Mouse (Mus musculus) MEL (cell line): ENCODE measurements at regions not wholly inside any gene's neighbourhood (a gene's known extent, or its start where the extent isn't known, plus 50 kb on each side); places are given as distances from the start of the nearest gene placed in this dataset.

Experiments
- DNase-seq: peaks from one replicate; pipeline ENCODE4 v3.0.0; 2011; ENCODE audit warnings: low read depth, low spot score
- H3K27ac ChIP-seq: 2 replicates; pipeline ENCODE4 v1.5.1; 2012; ENCODE audit warnings: low read depth, mild to moderate bottlenecking, control low read depth, low read length, moderate library complexity; ENCODE audit not compliant: control insufficient read depth
- H3K27me3 ChIP-seq, 2 experiments: fragments of 150-350 bp in 1 of 2; sonication (generic) in 1 of 2; 2 replicates each; pipeline ENCODE4 v1.6.1; 2012; ENCODE audit warnings: low read length in 2 of 2, mild to moderate bottlenecking in 2 of 2, improper control_type of control experiment in 1 of 2, moderate library complexity in 1 of 2; ENCODE audit not compliant: insufficient read depth in 2 of 2, control insufficient read depth in 1 of 2
- H3K36me3 ChIP-seq, 2 experiments: 2 replicates each; pipeline ENCODE4 v1.6.1; 2012 to 2014; ENCODE audit warnings: low read length in 2 of 2, improper control_type of control experiment in 1 of 2, inconsistent platforms in 1 of 2, mild to moderate bottlenecking in 1 of 2; ENCODE audit not compliant: insufficient read depth in 2 of 2, control insufficient read depth in 1 of 2
- H3K4me1 ChIP-seq, 2 experiments: fragments of 150-350 bp in 1 of 2; sonication (generic) in 1 of 2; 2 replicates each; pipeline ENCODE4 v1.6.1; 2012; ENCODE audit warnings: low read length in 2 of 2, improper control_type of control experiment in 1 of 2, mild to moderate bottlenecking in 1 of 2; ENCODE audit not compliant: insufficient read depth in 2 of 2, control insufficient read depth in 1 of 2
- H3K4me3 ChIP-seq, 2 experiments: fragments of 150-350 bp in 1 of 2; sonication (generic) in 1 of 2; 2 replicates each; pipeline ENCODE4 v1.5.1; 2012; ENCODE audit warnings: low read depth in 2 of 2, low read length in 2 of 2, mild to moderate bottlenecking in 2 of 2, moderate library complexity in 2 of 2, control low read depth in 1 of 2, improper control_type of control experiment in 1 of 2; ENCODE audit not compliant: control insufficient read depth in 1 of 2, insufficient read depth in 1 of 2
- H3K79me2 ChIP-seq: 2 replicates; pipeline ENCODE4 v1.6.1; 2012; ENCODE audit warnings: mild to moderate bottlenecking, low read length, moderate library complexity; ENCODE audit not compliant: control insufficient read depth, poor library complexity, insufficient read depth
- H3K9ac ChIP-seq: 2 replicates; pipeline ENCODE4 v1.6.1; 2012; ENCODE audit warnings: low read depth, mild to moderate bottlenecking, control low read depth, low read length, moderate library complexity; ENCODE audit not compliant: control insufficient read depth, poor library complexity, severe bottlenecking
- H3K9me3 ChIP-seq: fragments of 150-350 bp; sonication (generic); replicated peaks from 2 replicates; pipeline ENCODE4 v1.6.1; 2012; ENCODE audit warnings: mild to moderate bottlenecking, low read length, improper control_type of control experiment, moderate library complexity; ENCODE audit not compliant: insufficient read depth
- BHLHE40 ChIP-seq: IDR thresholded peaks from 2 replicates; pipeline ENCODE4 v1.6.1; 2012; ENCODE audit warnings: low read depth, mild to moderate bottlenecking, inconsistent platforms, low read length, improper control_type of control experiment, borderline replicate concordance
- CHD1 ChIP-seq: IDR thresholded peaks from 2 replicates; pipeline ENCODE4 v1.6.1; 2012; ENCODE audit warnings: low read depth, mild to moderate bottlenecking, inconsistent platforms, low read length, improper control_type of control experiment
- CHD2 ChIP-seq: IDR thresholded peaks from 2 replicates; pipeline ENCODE4 v1.6.1; 2011; ENCODE audit warnings: low read length, improper control_type of control experiment
- CTCF ChIP-seq, 3 experiments: IDR thresholded peaks in 2 of 3; conservative IDR thresholded peaks in 1 of 3; 2 replicates each; pipeline ENCODE4 v1.5.1; 2011 to 2012; ENCODE audit warnings: low read length in 3 of 3, low read depth in 2 of 3, mild to moderate bottlenecking in 2 of 3, improper control_type of control experiment in 1 of 3, inconsistent platforms in 1 of 3, mixed read lengths in 1 of 3, moderate library complexity in 1 of 3; ENCODE audit not compliant: control insufficient read depth in 1 of 3, insufficient read depth in 1 of 3, poor library complexity in 1 of 3, severe bottlenecking in 1 of 3
- E2F4 ChIP-seq: IDR thresholded peaks from 2 replicates; pipeline ENCODE4 v1.6.1; 2011; ENCODE audit warnings: low read depth, low read length, improper control_type of control experiment, borderline replicate concordance
- ELF1 ChIP-seq: IDR thresholded peaks from 2 replicates; pipeline ENCODE4 v1.6.1; 2014; ENCODE audit warnings: low read depth, mild to moderate bottlenecking, inconsistent platforms, low read length, improper control_type of control experiment, moderate library complexity
- GABPA ChIP-seq: IDR thresholded peaks from 2 replicates; pipeline ENCODE4 v1.6.1; 2012; ENCODE audit warnings: low read depth, mild to moderate bottlenecking, inconsistent platforms, low read length, improper control_type of control experiment, moderate library complexity
- GATA1 ChIP-seq: IDR thresholded peaks from 2 replicates; pipeline ENCODE4 v1.6.1; 2011; ENCODE audit warnings: low read depth, low read length, improper control_type of control experiment
- HCFC1 ChIP-seq: IDR thresholded peaks from 2 replicates; pipeline ENCODE4 v1.6.1; 2012; ENCODE audit warnings: low read depth, mild to moderate bottlenecking, inconsistent platforms, low read length, improper control_type of control experiment, moderate library complexity
- MAFK ChIP-seq: IDR thresholded peaks from 2 replicates; pipeline ENCODE4 v1.6.1; 2011; ENCODE audit warnings: low read depth, mild to moderate bottlenecking, low read length, improper control_type of control experiment, borderline replicate concordance
- MAX ChIP-seq: IDR thresholded peaks from 2 replicates; pipeline ENCODE4 v1.6.1; 2011; ENCODE audit warnings: low read length, improper control_type of control experiment
- MEF2A ChIP-seq: IDR thresholded peaks from 2 replicates; pipeline ENCODE4 v1.6.1; 2014; ENCODE audit warnings: low read depth, mild to moderate bottlenecking, inconsistent platforms, low read length, improper control_type of control experiment; ENCODE audit not compliant: poor library complexity, insufficient replicate concordance, severe bottlenecking; ENCODE audit errors: extremely low read depth
- MXI1 ChIP-seq: IDR thresholded peaks from 2 replicates; pipeline ENCODE4 v1.6.1; 2011; ENCODE audit warnings: mild to moderate bottlenecking, low read depth, low read length, improper control_type of control experiment
- NRF1 ChIP-seq: IDR thresholded peaks from 2 replicates; pipeline ENCODE4 v1.6.1; 2014; ENCODE audit warnings: low read depth, mild to moderate bottlenecking, inconsistent platforms, low read length, improper control_type of control experiment, moderate library complexity; ENCODE audit not compliant: poor library complexity, insufficient read depth, severe bottlenecking
- POLR2A ChIP-seq, 2 experiments: IDR thresholded peaks; 2 replicates each; pipeline ENCODE4 v1.6.1; 2011 to 2012; ENCODE audit warnings: low read length in 2 of 2, mild to moderate bottlenecking in 2 of 2, control low read depth in 1 of 2, improper control_type of control experiment in 1 of 2, low read depth in 1 of 2, moderate library complexity in 1 of 2; ENCODE audit not compliant: control insufficient read depth in 1 of 2, insufficient read depth in 1 of 2, poor library complexity in 1 of 2
- POLR2AphosphoS5 ChIP-seq: IDR thresholded peaks from 2 replicates; pipeline ENCODE4 v1.6.1; 2012; ENCODE audit warnings: low read depth, borderline replicate concordance, mild to moderate bottlenecking, inconsistent platforms, low read length, moderate library complexity, mixed read lengths
- RCOR1 ChIP-seq: IDR thresholded peaks from 2 replicates; pipeline ENCODE4 v1.6.1; 2012; ENCODE audit warnings: low read depth, mild to moderate bottlenecking, inconsistent platforms, low read length, improper control_type of control experiment
- SIN3A ChIP-seq: IDR thresholded peaks from 2 replicates; pipeline ENCODE4 v1.6.1; 2012; ENCODE audit warnings: low read length, improper control_type of control experiment, inconsistent platforms
- TAL1 ChIP-seq: IDR thresholded peaks from 2 replicates; pipeline ENCODE4 v1.6.1; 2012; ENCODE audit warnings: mild to moderate bottlenecking, inconsistent platforms, low read length, moderate library complexity, mixed read lengths
- TBP ChIP-seq: IDR thresholded peaks from 2 replicates; pipeline ENCODE4 v1.8.0; 2011; ENCODE audit warnings: low read depth, low read length, improper control_type of control experiment
- TCF12 ChIP-seq: IDR thresholded peaks from 2 replicates; pipeline ENCODE4 v1.6.1; 2014; ENCODE audit warnings: low read depth, mild to moderate bottlenecking, inconsistent platforms, low read length, improper control_type of control experiment, moderate library complexity
- UBTF ChIP-seq: IDR thresholded peaks from 2 replicates; pipeline ENCODE4 v1.6.1; 2012; ENCODE audit warnings: low read depth, mild to moderate bottlenecking, inconsistent platforms, low read length, improper control_type of control experiment, moderate library complexity, borderline replicate concordance; ENCODE audit not compliant: insufficient read depth
- ZC3H11A ChIP-seq: IDR thresholded peaks from 2 replicates; pipeline ENCODE4 v1.6.1; 2012; ENCODE audit warnings: low read depth, mild to moderate bottlenecking, inconsistent platforms, low read length, improper control_type of control experiment
- ZKSCAN1 ChIP-seq: IDR thresholded peaks from 2 replicates; pipeline ENCODE4 v1.6.1; 2012; ENCODE audit warnings: low read depth, mild to moderate bottlenecking, inconsistent platforms, low read length, improper control_type of control experiment, moderate library complexity
- ZMIZ1 ChIP-seq: IDR thresholded peaks from 2 replicates; pipeline ENCODE4 v1.6.1; 2012; ENCODE audit warnings: low read depth, mild to moderate bottlenecking, inconsistent platforms, low read length, improper control_type of control experiment, moderate library complexity
- ZNF384 ChIP-seq: IDR thresholded peaks from 2 replicates; pipeline ENCODE4 v1.6.1; 2012; ENCODE audit warnings: low read depth, mild to moderate bottlenecking, inconsistent platforms, low read length, improper control_type of control experiment

DNA sequence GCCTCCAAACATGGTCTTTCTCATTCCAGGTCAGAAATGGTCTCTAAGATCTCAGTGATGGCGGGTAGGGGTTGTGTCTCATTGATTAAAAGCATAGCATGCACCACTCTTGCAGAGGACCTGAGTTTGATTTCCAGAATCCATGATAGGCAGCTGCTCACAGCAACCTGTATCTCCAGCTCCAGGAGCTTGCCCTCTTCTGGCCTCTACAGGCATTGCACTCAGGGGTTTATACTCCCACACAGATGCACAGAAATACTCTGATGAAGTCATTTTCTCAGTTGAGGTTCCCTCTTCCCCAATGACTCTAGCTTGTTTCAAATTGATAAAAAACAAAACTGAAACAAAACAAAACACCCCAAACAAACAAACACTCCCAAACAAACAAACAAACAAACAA, 81.1 kb upstream of the Gm11983 start:
- Histone ChIP-seq H3K4me1 (no peaks in the 10 kb centered on the region), H3K9me3 (no peaks in the 10 kb centered on the region; the same call in 1 of the 2 replicates), H3K27ac (no peak overlapping the region), H3K4me3 (no peak overlapping the region), H3K27me3 (no peaks in the 10 kb centered on the region), H3K36me3 (no peaks in the 10 kb centered on the region), H3K79me2 (no peaks in the 10 kb centered on the region), H3K9ac (no peak overlapping the region)
- TF ChIP-seq CTCF (IDR thresholded peaks at IDR 0.05 in 2 of 3, conservative IDR thresholded peaks at IDR 0.05 in 1 of 3; ENCODE audit: control insufficient read depth in 1 of 3, insufficient read depth in 1 of 3, low read depth in 2 of 3, low read length in 3 of 3, poor library complexity in 1 of 3, severe bottlenecking in 1 of 3) (peak; percentile 5 to 17 (median 13); a peak in 3 of 6 replicates), CHD2 (no peak)
- peak; percentile 7 for DNase-seq

DNA sequence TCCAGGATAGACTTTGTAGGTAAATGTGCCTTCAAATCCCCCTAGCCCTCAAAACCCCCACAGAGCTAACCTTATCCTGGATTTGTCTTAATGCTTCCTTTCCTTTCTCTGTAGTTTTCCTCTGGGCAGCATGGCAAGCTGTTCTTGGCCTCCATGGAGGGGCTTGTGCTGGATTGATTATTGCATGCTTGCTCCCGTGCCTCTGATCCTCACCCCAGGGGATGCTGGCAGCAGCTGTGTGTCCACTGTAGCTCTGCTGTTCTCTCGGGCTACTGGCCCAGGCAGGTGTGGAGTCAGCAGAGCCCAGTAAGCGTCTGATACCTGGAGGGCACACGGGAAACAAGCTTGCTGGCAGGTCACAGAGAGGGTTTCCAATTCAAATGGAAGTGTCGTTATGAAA, 68.2 kb upstream of the Gm11983 start:
- Histone ChIP-seq H3K4me3 (no peak overlapping the region), H3K4me1 (no peaks in the 10 kb centered on the region), H3K9ac (no peak overlapping the region), H3K27me3 (no peaks in the 10 kb centered on the region), H3K36me3 (no peaks in the 10 kb centered on the region), H3K79me2 (no peaks in the 10 kb centered on the region), H3K27ac (no peak overlapping the region), H3K9me3 (no peaks in the 10 kb centered on the region)
- DNase-seq: no peak
- TF ChIP-seq MXI1 (no peak), MAX (no peak), ZC3H11A (no peak), MEF2A (no peak), ELF1 (no peak), MAFK (no peak), UBTF (no peak), RCOR1 (no peak), POLR2A (IDR thresholded peaks at IDR 0.05; ENCODE audit: control insufficient read depth in 1 of 2, insufficient read depth in 1 of 2, low read depth in 1 of 2, low read length in 2 of 2, poor library complexity in 1 of 2) (no peak), ZNF384 (no peak), SIN3A (no peak), TAL1 (no peak), CHD1 (no peak), ZKSCAN1 (no peak)

DNA sequence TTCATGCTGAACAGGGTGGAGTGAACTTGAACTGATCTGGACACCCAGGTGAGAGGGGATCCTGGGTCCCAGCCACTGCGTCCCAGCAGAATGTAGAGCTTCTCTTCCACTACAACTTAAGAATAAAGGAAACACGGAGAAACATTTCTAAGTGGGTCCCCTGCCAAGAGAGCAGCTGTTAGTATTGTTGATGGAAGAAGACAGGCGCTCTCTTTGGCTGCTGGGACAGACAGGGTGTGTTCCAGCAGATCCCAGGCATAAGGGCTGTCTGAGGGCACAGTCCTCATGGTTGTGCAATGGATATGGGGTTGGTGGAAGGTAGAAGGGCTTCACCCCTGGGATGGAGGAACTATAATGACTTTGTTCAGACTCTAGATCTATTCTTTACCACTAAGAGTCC, 65.5 kb upstream of the Gm11983 start:
- H3K9ac ChIP-seq: no peak overlapping the region
- H3K9me3 ChIP-seq: no peaks in the 10 kb centered on the region
- TF ChIP-seq NRF1 (no peak), TBP (no peak), SIN3A (no peak), CTCF (IDR thresholded peaks at IDR 0.05 in 2 of 3, conservative IDR thresholded peaks at IDR 0.05 in 1 of 3; ENCODE audit: control insufficient read depth in 1 of 3, insufficient read depth in 1 of 3, low read depth in 2 of 3, low read length in 3 of 3, poor library complexity in 1 of 3, severe bottlenecking in 1 of 3) (no peak), MAX (no peak), CHD2 (no peak), MAFK (no peak), HCFC1 (no peak), POLR2AphosphoS5 (no peak), BHLHE40 (no peak), MXI1 (no peak), ZKSCAN1 (no peak), GABPA (no peak), TCF12 (no peak), GATA1 (no peak), E2F4 (no peak), ZMIZ1 (no peak)
- H3K4me1 ChIP-seq: no peaks in the 10 kb centered on the region
- H3K27me3 ChIP-seq: no peaks in the 10 kb centered on the region
- no peak overlapping the region for H3K4me3 ChIP-seq
- DNase-seq: no peak
- H3K27ac ChIP-seq: no peak overlapping the region
- H3K36me3 ChIP-seq: no peaks in the 10 kb centered on the region
- no peaks in the 10 kb centered on the region for H3K79me2 ChIP-seq
